Mouse (Mus musculus): ENCODE data around the gene Fhit. TPM values are rescaled to one million over a fixed set of nuclear protein-coding genes. Genes with fewer than 3 reads are reported as not detected.
A peak's percentile ranks its signal among the peaks of the same experiment; 100 is the strongest.
"Not testable (repeated sequence)": the region's sequence is repeated elsewhere in the genome, so short reads cannot be mapped to it uniquely, and the experiment has no call there.

Fhit gene
- total RNA-seq (2021) = 10 to 100 TPM in 1 of 2 experiments, 1 to 10 TPM in 1; 8.6 to 10.8 TPM
- long read RNA-seq, experiment 1, partial matches to known transcripts = 0 of 1 reads
- long read RNA-seq, experiment 1, other reads (novel, unspliced or antisense) = 1 of 1 reads
- long read RNA-seq, experiment 2 = 0 reads

- DNase-seq = peak; percentile 93
Measured at GRCm38 (mm10) chr14:11161751-11162231, at the start of gene Fhit. Gene Fhit (minus strand): TSS chr14:11162035.

- DNase-seq = no peak
Measured at GRCm38 (mm10) chr14:11206786-11207185, 45.0 kb upstream of the Fhit start.

GRCm38 (mm10) chr14:11160806-11161450 is 907 bp downstream of the Fhit start:
- DNase-seq = peak; percentile 77

GRCm38 (mm10) chr14:11159641-11160040 is 2.2 kb downstream of the Fhit start:
- no peak for DNase-seq

- DNase-seq = no peak
Measured at GRCm38 (mm10) chr14:11159021-11159420, 2.8 kb downstream of the Fhit start.

GRCm38 (mm10) chr14:11157741-11158140 is 4.1 kb downstream of the Fhit start:
- DNase-seq = no peak

GRCm38 (mm10) chr14:11151634-11152321 is 10.1 kb downstream of the Fhit start:
- DNase-seq = peak; percentile 21

- no peak for DNase-seq
Measured at GRCm38 (mm10) chr14:11133787-11134735, 27.8 kb downstream of the Fhit start.

- no peak for DNase-seq
Measured at GRCm38 (mm10) chr14:11132637-11133474, 29.0 kb downstream of the Fhit start.

GRCm38 (mm10) chr14:11125096-11125495 is 36.7 kb downstream of the Fhit start:
- no peak for DNase-seq

GRCm38 (mm10) chr14:11119076-11119475 is 42.8 kb downstream of the Fhit start:
- peak; percentile 33 for DNase-seq

GRCm38 (mm10) chr14:11085596-11085995 is 76.2 kb downstream of the Fhit start:
- no peak for DNase-seq

- DNase-seq = no peak
Measured at GRCm38 (mm10) chr14:11083946-11084345, 77.9 kb downstream of the Fhit start.

- no peak for DNase-seq
Measured at GRCm38 (mm10) chr14:11083462-11083861, 78.4 kb downstream of the Fhit start.

- no peak for DNase-seq
Measured at GRCm38 (mm10) chr14:11063594-11063993, 98.2 kb downstream of the Fhit start.

GRCm38 (mm10) chr14:11060221-11060620 is 101.6 kb downstream of the Fhit start:
- DNase-seq = no peak

- not testable (repeated sequence) for DNase-seq
Measured at GRCm38 (mm10) chr14:11039503-11040300, 122.1 kb downstream of the Fhit start.

GRCm38 (mm10) chr14:11021391-11021790 is 140.4 kb downstream of the Fhit start:
- no peak for DNase-seq

- no peak for DNase-seq
Measured at GRCm38 (mm10) chr14:10978651-10979050, 183.2 kb downstream of the Fhit start.

GRCm38 (mm10) chr14:10941647-10942046 is 220.2 kb downstream of the Fhit start:
- no peak for DNase-seq
